Mouse (Mus musculus) embryo, embryonic 10.5 days (tissue): Measurements from ENCODE around the gene Gm49368.
"Not testable (repeated sequence)": the region's sequence is repeated elsewhere in the genome, so short reads cannot be mapped to it uniquely, and the experiment has no call there.

Experiments
- DNase-seq: peaks from one replicate; pipeline ENCODE4 v3.0.0-alpha.2; 2015; ENCODE audit warnings: low spot score

Gm49368 gene

DNA sequence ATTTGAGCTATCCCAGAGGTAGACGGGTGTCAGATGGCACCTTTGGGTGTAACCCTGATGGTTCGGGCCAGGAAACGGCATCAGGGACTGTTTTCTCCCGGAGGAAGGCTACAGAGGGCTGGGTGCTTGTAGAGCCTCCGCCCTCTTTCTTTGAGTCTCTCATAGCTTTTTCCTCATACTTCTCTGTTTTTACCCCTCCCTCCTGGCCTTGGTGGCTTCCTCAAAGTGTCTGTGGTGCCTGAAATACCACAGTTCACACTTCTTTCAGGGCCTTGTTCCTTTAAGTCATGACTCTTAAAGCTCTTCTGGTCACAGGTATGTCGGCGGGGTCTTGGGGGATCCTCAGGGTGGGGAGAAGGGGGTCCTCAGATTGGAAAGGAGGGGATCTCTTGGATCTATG lies at the start of gene Gm49368, which contains the start of gene Itgam:
Gene Gm49368, plus strand, starts transcription at position 228 of the 400 bp plus-strand sequence.
Gene Itgam, plus strand, starts transcription at position 185 of the 400 bp plus-strand sequence.
- DNase-seq = no peak

DNA sequence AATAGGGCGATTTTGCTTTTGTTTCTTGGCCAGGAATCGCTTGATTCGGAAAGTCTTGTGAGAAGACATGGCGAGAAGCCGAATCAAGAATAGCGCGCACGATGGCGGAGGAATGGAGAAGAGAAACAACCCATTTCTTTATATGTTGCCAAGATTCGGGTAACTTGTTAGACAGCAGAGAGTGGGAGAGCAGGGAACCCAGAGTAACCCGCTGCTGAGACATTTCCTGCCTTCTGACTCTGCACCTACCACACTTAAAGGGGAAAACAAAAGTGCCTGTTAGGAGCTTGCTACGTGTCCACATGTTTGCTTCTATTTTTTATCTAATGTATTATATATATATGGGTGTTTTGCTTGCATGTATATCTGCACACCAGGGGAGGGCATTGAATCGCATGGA lies 49.4 kb upstream of the Gm49368 start:
- DNase-seq = no peak

DNA sequence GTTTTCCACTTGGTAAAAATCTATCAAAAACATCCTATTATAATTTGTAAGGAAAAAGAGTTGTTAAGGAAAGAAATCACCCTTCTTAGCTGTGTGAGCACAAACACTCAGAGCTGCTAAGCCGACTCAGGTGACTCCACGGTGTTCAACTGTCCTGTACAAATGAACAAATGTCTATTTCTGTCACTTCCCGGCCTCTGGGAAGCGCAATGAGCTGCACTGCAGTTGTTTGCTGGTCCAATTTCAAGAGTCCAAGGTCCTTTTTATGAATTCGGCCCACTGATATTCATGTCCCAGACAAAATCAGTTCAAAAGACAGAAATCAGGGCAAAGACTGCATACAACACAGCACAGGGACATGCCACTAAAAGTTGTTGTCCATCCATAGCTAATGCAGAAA lies 46.3 kb upstream of the Gm49368 start:
- DNase-seq = not testable (repeated sequence)

DNA sequence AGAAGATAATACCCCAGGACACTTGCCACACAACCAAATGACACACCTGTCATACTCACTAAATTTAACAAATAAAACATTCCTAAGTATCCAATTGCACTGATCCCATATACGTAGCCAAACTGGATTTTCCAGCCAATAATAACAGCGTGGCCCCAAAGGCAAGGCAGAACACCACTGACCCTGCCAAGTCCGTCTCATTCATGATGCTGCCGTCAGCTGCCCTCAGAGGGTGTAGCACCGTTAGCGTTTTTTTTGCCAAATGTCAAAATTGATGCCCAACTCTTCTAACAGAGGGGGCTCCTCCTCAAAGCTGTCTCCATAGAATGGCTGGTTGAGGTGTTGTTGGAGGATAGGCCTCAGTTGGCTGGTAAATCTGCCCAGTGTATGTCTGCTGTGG lies 45.8 kb upstream of the Gm49368 start:
- DNase-seq = no peak

DNA sequence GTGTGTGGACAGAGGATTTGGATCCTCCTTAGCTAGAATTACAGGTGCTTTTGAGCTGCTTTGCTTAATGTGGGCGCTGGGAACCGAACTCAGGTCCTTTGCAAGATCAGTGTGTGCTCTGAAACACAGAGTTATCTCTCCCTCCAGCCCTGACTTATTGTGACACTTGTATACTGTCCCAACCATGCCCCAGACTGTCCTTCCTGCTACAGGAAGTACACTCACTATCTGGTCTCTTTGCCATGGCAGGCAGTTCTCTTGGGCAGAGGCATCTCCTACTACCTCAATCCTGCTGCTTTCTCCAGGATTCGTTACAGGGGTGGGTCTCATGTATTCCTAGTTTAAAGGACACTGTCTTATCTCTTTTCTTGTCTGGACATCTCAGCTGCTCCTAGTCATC lies 44.2 kb upstream of the Gm49368 start:
- no peak for DNase-seq

DNA sequence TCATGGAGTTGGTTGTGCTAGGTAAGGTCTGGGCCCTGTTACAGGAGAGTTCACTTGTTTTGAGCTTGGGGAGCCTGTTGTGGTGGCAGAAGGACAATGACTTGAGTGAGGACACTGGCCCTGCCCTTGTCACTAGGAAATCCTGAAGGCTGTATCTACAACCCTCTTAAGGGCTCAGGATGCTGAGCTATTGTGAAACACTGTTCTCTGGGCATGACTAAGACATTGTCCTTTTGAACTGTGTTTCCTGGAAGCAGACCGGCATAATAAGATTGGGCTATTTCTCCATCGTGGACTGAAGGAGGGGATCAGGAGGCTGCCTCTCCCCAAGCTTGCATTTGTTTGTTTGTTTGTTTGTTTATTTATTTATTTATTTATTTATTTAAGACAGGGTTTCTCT lies 43.3 kb upstream of the Gm49368 start:
- no peak for DNase-seq

DNA sequence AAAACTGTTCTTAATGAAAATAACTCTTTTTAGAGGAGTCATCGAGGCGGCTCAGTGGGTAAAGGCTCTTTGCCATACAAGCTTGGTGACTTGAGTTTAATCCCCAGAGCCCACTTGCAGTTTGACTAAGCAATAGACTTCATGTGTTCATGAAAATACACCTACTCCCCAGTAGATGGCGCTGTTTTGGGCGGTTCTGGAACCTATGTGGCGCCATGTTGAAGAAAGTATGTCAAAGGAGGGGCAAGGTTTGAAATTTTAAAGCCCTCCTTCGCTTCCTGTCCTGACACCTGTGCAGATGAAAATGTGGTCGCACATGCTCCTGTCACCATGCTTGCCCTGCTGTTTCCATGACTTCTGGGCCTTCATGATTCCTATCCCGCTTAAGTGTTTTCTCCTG lies 39.5 kb upstream of the Gm49368 start:
- peak; percentile 22 for DNase-seq

DNA sequence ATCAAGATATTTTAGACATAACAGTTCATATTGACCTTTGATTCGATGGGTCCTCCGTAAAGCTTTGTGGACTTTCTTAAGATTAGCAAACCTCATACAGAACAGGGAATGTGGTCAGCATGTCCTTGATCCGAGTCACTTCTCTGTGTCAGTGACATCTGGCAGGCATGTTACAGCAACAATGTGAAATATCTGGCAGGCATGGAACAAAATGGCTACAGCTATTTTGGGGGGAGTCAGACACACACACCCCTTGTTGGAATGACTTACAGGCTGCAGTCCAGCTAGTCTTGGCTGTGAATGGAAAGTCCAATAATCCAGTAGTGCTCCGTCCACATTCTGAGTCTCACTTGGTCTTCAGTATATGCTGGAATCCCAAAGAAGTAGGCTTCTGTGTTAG lies 38.9 kb upstream of the Gm49368 start:
- no peak for DNase-seq

DNA sequence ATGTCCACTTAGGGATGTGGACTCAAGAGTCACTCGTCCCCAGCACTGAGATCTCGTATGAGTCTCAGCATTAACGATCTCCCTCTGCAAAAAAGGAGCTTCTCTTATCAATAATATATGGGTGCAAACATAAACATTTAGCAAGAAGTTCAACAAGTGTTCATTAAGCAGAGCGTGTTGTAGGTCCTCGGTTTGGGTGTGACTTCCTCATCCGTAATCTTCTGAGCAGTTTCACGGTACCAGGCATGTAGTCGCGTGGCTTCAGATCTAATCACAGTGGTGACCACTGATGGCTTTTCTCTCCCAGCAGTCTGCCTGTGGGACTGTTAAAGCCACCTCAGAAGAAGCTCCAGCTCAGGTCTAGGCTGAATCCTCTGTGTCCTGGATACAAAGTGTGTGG lies 38.1 kb upstream of the Gm49368 start:
- no peak for DNase-seq

DNA sequence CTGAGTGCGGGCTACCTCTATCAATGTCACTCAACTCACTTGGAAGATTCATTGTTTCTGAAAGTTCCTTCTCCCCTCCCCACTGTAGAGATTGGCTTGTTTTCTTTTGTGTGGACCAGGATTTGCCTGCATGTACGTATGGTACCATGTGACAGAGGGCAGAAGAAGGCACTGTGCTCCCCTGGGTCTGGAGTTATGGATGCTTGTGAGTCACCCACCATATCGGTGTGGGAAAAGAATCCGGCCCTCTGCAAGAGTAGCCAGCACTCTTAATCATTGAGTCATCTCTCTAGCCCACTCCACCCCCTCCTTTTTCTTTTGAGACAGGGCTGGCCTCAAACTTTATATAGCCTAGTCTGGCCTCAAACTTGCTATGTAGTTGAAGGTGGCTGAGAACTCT lies 37.6 kb upstream of the Gm49368 start:
- DNase-seq = no peak

DNA sequence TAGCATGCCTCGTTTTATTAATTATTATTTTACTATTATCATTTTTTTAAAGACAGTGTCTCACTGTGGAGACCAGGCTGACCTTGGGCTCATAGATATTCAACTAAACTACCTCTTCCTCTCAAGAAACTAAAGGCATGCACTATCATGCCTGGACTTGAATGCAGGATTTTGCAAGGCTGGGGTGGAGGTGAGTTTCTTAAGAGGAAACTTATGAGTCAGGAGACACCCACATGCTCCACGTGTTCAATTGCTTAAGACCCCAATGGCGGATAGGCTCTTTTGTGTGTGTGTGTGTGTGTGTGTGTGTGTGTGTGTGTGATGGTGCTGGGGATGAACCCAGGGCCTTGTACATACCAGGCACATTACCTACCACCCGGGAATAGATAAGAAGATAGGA lies 37.1 kb upstream of the Gm49368 start:
- DNase-seq = no peak

DNA sequence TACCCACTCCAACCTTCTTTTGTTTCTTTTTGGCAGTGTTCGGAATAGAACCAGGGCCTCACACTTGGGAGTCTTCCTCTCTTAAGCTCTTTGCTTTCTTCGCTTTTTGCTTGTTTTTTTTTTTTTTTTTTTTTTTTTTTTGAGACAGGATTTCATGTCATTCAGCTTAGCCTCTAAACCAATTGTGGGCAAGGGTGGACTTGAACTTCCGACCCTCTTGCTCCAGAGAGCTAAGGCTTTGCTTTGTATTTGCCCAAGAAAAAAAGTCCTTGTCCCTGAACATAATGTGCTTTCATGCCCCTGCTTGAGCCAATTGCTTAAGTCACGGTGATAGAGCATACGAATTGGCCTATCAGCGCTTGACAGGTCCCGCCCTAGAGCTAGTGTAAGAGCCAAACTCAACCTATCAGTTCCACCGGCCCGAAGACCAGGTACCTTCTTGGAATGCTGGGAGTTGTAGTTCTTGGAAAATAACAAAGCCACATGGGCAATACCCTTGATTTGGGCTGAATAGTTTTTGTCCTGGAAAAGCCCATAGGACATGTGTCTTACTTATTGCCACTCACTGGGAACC lies 31.0 kb upstream of the Gm49368 start:
- DNase-seq = peak; percentile 70

DNA sequence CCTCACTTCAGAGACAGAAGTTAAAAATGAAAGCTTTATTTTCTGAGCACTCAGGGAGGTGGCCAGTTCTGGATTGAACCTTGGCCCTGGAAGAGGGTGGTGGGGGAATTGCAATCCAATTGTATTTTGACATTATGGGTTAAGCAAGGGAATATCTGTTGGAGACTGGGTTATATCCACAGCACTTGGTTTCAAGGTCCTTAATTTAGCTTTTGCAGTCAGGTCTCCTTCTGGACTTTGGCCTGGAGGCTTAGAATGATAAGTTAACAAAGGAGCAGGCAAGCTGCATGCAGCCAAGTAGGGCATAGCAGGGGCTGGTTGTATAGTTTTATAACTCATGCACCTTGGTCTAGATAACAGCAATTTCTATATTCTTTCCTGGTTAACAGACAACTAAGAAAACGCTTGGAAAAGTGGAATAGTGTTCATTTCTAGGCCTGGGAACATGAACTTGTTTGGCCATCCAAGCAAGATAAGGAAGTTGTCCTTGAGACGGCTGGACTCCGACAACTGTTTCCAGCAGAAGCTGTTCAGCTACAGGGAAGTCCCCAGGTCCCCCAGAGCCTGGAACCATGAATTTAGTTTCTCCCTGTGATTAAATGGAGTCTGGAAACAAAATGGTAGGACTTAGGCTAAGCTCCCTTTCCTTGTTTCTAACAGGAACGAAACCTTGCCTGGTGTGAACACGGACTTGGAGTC lies 30.0 kb upstream of the Gm49368 start:
- no peak for DNase-seq

DNA sequence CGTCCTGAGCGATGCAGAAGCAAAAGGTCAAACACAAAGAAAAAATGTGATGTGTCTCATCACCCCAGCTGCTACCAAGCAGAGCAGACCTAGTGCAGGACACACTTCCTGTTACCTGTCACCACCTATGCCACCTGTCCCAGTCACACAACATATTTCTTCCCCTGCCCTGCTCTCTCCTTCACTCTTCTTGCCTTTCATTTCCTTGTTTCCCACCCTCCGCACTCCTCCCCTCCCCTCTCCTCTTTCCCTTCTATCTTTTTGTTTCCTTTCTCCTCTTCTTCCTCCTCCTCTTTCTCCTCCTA lies 29.5 kb upstream of the Gm49368 start:
- no peak for DNase-seq

DNA sequence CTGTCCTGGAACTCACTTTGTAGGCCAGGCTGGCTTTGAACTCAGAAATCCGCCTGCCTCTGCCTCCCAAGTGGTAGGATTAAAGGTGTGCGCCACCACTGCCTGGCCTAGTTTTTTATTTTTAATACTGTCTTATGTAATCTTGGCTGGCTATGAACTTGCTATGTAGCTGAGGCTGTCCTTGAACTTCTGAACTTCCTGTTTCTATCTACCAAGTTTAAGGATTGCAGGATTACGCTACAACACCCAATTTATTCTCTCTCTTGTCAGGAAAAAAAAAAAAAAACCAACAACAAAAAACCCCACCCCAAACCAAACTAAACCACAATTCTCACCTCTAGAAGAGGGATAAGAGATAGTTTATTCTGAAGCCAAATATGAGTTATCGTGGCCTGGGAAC lies 28.9 kb upstream of the Gm49368 start:
- DNase-seq = no peak

DNA sequence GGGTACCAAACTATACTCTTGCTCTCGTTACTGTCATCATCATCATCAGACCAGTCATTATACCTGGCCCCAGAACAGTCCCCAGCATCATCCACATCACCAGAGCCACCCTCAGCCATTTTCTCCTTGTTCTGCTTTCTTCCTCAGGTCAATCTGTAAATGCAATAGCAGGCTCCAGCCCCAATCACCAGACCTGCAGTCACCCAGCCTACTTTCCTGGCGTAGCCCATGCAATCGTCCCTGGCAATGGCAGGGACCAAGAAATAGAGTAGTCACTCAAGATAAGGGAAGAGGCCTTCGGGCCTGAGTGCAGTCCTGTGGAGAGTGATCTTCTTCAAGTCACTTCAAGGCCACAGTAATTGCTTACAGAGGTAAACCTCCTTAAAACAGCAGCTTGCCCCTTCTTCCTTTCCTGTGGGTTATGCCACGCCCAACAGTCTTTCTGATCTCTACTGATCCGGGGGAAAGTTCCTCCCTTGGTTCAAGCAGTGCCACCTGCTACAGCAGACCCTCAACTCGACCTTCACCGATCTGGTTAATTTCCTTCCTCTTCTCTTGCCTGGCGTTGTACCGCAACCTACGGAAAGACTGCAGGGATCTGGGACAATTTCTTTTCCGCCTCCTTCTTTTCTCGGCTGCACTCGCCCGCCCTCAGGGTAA lies 20.2 kb upstream of the Gm49368 start:
- not testable (repeated sequence) for DNase-seq

DNA sequence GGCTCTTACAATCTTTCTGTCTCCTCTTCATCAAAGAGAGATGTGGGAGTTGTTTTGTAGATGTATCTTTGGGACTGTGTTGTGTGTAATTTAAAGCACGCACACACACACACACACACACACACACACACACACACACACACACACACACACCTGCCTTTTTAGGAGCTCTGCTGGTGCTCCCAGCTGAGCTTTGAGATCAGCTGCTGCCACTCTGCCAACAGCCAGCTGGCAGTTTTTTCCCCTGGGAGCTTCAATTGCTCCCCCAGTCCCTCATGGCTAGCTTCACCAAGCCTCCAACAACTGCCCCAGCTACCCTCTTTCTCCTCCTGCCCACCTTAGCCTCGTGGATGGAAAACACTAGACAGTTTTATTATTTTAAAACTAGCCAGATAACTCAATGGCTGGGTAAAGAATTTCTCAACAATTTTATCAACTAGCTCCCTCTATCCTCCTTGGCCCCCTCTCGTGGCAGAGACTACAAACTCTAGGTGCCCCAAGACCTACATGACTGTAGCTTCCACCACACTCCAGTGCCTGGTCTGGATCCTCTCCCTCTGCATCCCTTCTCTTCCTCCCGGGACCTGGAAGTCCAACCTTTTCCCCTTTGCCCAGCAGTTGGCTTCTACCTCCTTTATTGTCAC lies 18.2 kb upstream of the Gm49368 start:
- no peak for DNase-seq

DNA sequence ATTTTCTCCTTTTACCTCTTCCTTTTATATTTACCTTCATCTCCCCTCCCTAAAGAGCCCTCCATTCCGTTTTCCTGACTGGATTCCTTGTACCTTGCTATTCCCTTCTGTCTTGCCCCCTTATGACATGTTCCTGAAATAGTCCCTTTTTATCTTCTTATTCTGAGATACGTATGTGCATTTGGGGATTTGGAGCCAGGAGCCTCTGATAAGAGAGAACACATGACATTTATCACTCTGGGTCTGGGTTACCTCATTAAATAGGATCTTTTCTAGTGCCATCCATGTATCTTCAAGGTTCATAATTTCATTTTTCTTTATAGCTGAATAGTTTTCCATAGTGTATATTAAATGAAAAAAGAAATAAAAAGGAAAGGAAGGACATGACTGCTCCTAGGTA lies 16.8 kb upstream of the Gm49368 start:
- no peak for DNase-seq

DNA sequence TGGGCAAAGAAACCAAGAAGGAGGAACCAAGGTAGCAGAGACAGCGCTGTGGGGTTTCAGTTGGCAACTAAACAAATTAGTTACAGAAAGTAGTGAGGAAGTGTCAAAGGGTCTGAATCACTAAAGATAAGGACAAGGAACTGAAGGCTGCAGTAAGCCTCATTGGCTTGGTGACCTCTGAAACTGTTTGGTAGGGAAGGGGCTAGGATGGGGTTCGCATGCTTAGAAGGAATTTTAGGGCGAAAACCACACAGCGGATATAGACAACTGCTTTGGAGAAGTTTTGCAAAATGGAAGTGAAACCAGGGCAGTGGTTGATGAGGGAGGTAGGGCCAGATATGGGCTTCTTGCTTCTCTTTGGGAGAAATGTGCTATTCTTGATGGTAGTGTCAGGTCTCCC lies 13.7 kb upstream of the Gm49368 start:
- no peak for DNase-seq

DNA sequence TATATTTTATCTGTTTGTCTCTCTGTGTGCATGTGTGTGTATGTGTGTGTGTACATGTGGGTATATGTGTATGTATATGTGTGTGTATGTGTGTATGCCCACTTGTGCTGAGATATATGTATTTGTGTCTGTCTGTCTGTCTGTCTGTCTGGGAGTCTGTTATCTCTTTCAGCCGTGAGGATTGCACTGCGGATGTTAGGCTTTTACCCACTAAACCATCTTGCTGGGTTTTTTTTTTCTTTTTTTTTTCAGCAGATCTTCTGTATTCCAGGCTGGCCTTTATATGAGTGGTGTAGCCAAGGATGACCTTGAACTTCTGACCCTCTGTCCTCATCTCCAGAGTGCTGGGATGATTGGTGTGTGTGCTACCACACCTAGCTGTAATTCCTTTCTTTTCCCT lies 13.2 kb upstream of the Gm49368 start:
- DNase-seq = no peak

DNA sequence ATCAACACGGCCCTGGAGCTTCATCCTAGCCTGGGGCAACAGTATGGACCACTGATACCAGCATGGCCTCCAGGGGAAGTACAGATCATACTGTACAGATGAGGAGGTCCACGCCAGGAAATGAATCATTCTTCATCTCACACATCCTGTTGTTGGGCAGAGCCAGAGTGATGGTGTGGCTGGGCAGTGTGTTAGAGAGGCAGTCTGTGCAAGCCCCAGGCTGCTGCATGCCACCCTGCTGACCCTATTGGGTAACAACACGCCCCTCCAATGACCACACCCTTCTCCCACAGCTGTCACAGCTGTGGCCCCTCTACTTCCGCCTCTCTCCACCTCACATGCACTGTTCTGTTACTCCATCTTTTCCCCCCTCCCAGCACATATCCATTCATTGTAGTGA lies 11.7 kb upstream of the Gm49368 start:
- no peak for DNase-seq

DNA sequence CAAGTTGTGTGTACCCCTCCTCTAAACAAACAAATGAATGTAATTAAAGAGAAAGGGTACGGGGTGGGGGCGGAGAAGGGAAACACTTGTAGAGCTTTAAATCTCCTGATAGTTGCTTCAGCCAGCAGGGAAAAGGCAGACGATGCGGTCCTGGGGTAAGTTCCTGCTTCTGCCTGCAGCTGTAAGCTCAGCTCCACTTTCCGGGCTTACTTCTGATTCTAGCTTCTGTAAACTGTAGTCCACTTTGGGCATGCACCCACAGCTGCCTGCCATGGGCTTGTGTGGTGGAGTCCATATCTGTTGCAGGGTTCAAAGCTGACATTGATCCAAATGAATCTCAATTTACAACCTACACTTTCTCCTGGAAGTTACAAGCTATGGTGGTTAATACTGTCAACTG lies 9.4 kb upstream of the Gm49368 start:
- DNase-seq = no peak

DNA sequence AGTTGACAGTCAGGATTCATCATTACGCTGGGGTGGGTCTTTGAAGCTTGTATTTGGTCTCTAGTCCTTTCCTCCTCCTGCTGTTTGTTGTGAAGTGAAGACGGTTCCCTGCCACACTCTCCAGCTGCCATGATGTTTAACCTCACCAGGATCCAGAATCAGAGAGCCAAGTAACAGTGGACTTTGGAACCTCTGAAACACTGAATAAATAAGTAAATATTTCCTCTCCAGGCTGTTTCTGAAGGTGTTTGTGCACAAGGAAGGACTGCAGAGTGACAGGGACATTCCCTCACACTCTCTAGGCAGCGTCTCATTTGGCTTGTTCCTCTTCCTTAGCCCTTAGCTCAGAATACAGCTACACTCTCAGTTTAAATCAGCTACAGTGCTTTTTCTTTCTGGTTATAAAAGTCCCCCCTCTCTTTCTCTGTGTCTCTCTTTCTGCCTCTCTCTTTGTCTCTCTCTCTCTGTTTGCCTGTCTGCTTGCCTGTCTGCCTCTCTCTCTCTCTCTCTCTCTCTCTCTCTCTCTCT lies 5.5 kb upstream of the Gm49368 start:
- no peak for DNase-seq
